ENCODE assay signal across 8 mouse cellular contexts in the genomic region with DNA sequence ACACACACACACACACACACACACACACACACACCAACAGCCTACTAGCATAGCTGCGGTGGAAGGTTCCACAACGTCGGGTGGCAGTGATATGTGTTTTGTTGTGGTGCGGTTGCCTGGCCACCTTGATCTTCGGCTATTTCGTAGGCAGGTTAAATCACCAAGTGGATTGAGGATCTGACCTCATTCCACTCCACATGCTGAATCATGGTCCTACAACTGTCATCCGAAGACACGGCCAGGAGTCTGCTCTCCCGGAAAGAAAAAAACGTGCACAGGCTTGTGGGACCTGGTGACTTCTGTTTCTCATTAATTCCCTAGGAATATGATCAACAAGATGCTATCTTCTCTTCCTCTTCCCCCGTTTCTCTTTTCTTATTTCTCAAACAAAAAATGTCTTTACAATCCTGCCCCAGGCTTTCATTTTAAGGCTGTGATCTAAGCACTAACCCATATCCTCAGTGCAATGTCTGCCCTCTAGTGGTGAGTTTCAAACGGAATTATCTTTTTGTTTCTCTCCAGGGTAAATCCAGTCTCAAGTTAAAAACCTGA. TPM values are rescaled to one million over a fixed set of nuclear protein-coding genes. Genes with fewer than 3 reads are reported as not detected.
DNase-seq lines count a peak whose midpoint lies in the region; ATAC-seq and TF ChIP-seq lines count a peak whose summit lies in the region.

No protein-coding gene starts in this region.

- 46% methylated on average over 12 of the region's 12 CpGs for WGBS in hindbrain, postnatal 0 days
- WGBS in midbrain, embryonic 12.5 days, result 65% methylated on average over 12 of the region's 12 CpGs

- no peak overlapping the region for H3K9ac ChIP-seq in hindbrain, postnatal 0 days (replicated peaks; ENCODE audit: low read length)
- H3K9ac ChIP-seq in midbrain, embryonic 12.5 days (replicated peaks), result no peak overlapping the region

- no peaks in the 10 kb centered on the region for H3K9me3 ChIP-seq in hindbrain, postnatal 0 days (ENCODE audit: low read length)
- no peaks in the 10 kb centered on the region for H3K9me3 ChIP-seq in midbrain, embryonic 12.5 days

- H3K27ac ChIP-seq in hindbrain, postnatal 0 days, result no peak overlapping the region
- H3K27ac ChIP-seq in midbrain, embryonic 12.5 days (replicated peaks), result no peak overlapping the region

- TF ChIP-seq CTCF in hindbrain, postnatal 0 days (IDR thresholded peaks at IDR 0.05; ENCODE audit: low read depth), result peak; percentile 84

- H3K36me3 ChIP-seq in hindbrain, postnatal 0 days (ENCODE audit: insufficient read depth, low read length), result no peaks in the 10 kb centered on the region
- no peaks in the 10 kb centered on the region for H3K36me3 ChIP-seq in midbrain, embryonic 12.5 days

- no peaks in the 10 kb centered on the region for H3K27me3 ChIP-seq in hindbrain, postnatal 0 days (ENCODE audit: insufficient read depth, low read length)
- no peaks in the 10 kb centered on the region for H3K27me3 ChIP-seq in midbrain, embryonic 12.5 days

- peak overlapping the region; percentile 53 for H3K4me2 ChIP-seq in hindbrain, postnatal 0 days (ENCODE audit: low read depth, low read length)
- no peak overlapping the region for H3K4me2 ChIP-seq in midbrain, embryonic 12.5 days (replicated peaks)

- H3K4me1 ChIP-seq in hindbrain, postnatal 0 days (ENCODE audit: insufficient read depth, low read length), result no peaks in the 10 kb centered on the region
- H3K4me1 ChIP-seq in midbrain, embryonic 12.5 days, result peaks cover 18% of the 10 kb centered on the region; the same call in 1 of the 2 replicates

- H3K4me3 ChIP-seq in hindbrain, postnatal 0 days (ENCODE audit: low read length), result peak overlapping the region; percentile 22
- H3K4me3 ChIP-seq in midbrain, embryonic 12.5 days, result no peak overlapping the region

- peak; percentile 90 for ATAC-seq in hindbrain, postnatal 0 days
- peak; percentile 66 for ATAC-seq in midbrain, embryonic 12.5 days (ENCODE audit: low FRiP score, low read depth)

- DNase-seq in urinary bladder, adult 18-20 months (ENCODE audit: low spot score in 2 of 2), result peak; percentile 31
- no peak for DNase-seq in urinary bladder, adult 2 months (ENCODE audit: low spot score)
- DNase-seq in cerebellum, adult 11-12 months, result peak; percentile 64
- peak; percentile 77 for DNase-seq in forelimb bud, embryonic 11.5 days (ENCODE audit: low read depth, low spot score)
- DNase-seq in hindbrain, postnatal 0 days (ENCODE audit: low spot score), result peak; percentile 93
- peak; percentile 45 to 47 for DNase-seq in left cerebral cortex, adult 8-10 months (ENCODE audit: low spot score in 2 of 2)
- peak; percentile 39 for DNase-seq in testis, postnatal 14 days (ENCODE audit: low spot score)

RNA-seq across cellular contexts. Expression of a gene that starts 43.6 kb away (rescaled TPM):
- polyA plus RNA-seq in urinary bladder, adult 2 months (2012; rRNA removed), result 1.0 and 1.1 TPM in 2 replicates
- total RNA-seq in hindbrain, postnatal 0 days (2014; rRNA removed), result 0.14 and 0.42 TPM in 2 replicates
- polyA plus RNA-seq in hindbrain, postnatal 0 days (2015; fragmentation: Nextera tagmentation; extraction: Ambion mirVana), result 0.35 and 0.44 TPM in 2 replicates
- 1 to 10 TPM; 1.2 to 1.5 (median 1.4) TPM for total RNA-seq in left cerebral cortex, adult 8-10 months (2022)
- 0.09 and 0.26 TPM in 2 replicates for polyA plus RNA-seq in midbrain, embryonic 12.5 days (2016; fragmentation: Nextera tagmentation; extraction: Ambion mirVana)
